Mouse (Mus musculus) c-Kit-positive CD71-positive TER-119-positive erythroid progenitor cells, embryonic 14.5 days (primary cell): ENCODE measurements around the gene Gstp3.

Experiments
- DNase-seq: peaks from one replicate; pipeline ENCODE4 v3.0.0-alpha.2; 2013; ENCODE audit warnings: low spot score

Gstp3 gene

DNA sequence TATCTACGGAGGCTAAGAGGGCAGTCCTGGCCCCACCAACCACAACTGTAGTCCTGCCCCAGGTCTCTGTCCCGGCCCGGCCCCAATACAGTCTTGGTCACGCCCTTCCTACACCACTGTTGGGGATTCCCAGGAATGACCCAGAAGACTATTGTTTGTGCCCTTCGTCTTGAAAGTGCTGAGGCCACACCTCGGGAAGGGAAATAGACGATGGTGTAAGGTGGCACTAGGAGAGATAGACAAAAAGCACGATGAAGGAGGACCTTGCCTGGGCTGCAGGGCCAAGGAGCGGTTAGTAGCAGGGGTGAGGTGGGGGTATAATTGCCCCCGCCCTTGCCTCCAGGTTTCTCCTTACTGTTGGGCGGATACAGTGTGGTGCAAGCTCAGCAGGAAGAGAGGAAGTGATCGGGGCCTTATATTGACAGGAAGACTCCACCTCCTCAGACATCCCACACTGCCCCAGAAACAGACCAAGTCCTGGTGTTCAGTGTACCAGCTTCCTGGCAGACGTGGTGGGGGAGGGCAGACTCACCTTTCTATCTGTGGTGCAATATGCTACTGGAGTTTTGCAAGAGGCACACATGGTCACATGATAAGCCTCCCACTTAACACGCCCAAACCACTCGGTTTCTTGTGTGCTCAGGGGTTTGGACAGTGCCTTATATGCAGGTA is at the start of gene Gstp3:
TSS of gene Gstp3 (minus strand) at position 501 of the 672 bp plus-strand sequence.
- DNase-seq = peak; percentile 68

DNA sequence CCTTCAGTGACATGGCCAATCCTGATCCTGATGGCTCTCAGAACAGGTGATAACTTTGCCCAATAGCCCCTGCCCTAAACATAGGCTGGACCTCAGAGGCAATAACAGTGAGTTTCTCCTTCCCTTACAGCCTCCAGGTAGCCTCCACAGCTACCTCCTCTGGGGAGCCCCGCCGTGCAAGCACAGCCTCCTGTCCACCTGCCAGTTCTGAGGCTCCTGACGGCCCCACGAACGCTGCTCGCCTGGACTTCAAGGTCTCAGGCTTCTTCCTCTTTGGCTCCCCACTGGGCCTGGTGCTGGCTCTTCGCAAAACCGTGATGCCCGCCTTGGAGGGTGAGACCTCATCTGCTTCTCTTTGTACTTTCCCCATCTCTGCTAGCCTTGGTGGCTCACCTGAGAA is 49.2 kb upstream of the Gstp3 start:
- no peak for DNase-seq

DNA sequence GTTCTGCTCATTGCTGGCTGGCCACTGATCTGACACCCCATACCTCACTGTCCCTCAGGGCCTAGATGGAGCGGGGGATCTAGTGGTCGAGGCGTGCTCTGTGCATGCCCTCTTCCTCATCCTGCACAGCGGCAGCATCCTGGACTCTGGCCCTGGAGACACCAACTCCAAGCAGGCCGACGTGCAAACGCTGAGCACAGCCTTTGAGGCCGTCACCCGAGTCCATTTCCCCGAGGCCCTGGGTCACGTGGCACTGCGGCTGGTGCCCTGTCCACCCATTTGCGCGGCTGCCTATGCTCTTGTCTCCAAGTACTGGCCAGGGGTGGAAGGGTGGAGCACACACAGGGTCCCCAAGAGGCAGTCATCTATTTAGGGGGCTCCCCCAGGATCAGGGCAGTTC is 47.3 kb upstream of the Gstp3 start:
- DNase-seq = no peak

DNA sequence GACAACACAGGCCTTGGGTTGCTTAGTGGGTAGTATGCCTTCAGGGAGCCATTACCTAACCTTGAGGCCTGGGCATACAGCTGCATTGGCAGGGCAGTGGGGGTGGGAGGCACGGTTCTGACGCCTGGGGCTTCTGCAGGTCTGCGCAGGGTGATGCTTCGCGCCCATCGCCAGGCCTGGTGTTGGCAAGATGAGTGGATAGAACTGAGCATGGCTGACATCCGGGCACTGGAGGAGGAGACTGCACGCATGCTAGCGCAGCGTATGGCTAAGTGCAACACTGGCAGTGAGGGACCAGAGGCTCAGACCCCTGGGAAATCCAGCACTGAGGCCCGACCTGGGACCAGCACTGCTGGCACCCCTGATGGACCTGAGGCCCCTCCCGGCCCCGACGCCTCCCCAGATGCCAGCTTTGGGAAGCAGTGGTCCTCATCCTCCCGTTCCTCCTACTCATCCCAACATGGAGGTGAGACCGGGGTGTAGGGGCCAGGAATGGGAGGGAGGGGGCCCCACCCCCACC is 45.4 kb upstream of the Gstp3 start:
- no peak for DNase-seq

DNA sequence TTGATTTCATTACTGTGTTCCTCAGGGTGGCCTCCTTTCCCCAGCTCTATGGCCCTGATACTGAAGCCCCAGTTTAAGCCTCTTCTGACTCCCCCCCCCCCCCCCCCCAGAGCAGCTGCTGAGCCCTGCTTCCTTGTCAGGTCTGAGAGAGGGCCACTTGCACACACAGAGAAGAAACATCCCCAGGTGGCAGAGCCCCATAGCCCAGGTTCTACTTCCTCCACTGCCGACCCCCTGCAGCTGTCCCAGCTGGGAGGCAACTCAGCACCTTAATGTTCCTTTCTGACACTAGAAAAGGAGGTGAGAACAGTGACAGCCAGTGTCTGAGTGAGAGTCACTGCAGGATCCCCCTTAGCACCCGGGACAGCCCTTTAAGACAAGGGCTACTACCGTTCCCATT is 44.4 kb upstream of the Gstp3 start:
- DNase-seq = no peak

DNA sequence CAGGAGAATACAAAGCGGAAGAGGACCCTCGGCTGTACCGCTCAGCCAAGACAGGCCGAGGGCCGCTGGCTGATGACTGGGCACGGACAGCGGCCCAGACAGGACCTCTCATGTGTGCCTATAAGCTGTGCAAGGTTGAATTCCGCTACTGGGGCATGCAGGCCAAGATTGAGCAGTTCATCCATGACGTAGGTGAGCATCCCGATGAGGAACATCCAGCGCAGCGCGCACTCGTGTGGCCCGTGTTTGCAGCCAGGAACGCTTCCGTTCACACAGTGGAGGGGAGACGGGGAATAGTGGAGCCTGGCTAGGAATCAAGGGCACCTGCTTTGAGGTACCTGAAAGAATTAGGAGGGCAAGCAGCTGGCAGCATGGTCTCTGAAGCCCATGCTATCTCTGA is 43.9 kb upstream of the Gstp3 start:
- DNase-seq = no peak

DNA sequence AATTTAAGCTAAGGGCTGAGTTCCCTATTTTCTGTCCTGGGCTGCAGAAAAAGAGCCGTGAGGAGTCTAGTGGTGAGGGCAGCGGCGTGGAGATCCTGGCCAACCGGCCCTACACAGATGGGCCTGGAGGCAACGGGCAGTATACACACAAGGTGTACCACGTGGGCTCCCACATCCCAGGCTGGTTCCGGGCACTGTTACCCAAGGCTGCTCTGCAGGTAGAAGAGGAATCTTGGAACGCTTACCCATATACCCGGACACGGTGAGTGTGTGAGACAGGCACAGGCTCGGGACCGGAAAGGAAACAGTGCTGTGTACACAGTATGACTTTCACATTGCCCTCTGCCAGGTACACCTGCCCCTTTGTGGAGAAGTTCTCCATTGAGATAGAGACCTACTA is 43.3 kb upstream of the Gstp3 start:
- DNase-seq = no peak

DNA sequence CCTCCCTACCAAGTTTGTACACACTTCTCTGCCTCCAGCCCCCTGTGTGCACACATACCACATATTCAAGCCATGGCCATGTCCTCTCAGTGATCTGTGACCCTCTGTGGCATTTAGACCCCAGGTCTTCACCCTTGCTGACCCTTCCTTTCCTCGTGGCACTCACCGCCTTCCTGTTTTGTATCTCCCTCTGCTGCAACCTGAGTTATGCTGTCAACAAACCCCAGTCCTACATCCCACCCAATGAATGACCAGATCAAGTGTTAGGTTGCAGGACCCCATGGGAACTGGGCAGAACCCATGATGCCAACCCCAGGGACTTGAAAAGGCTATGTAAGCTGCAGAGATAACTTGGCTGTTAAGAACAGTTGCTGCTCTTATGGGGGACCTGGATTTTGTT is 42.7 kb upstream of the Gstp3 start:
- no peak for DNase-seq

DNA sequence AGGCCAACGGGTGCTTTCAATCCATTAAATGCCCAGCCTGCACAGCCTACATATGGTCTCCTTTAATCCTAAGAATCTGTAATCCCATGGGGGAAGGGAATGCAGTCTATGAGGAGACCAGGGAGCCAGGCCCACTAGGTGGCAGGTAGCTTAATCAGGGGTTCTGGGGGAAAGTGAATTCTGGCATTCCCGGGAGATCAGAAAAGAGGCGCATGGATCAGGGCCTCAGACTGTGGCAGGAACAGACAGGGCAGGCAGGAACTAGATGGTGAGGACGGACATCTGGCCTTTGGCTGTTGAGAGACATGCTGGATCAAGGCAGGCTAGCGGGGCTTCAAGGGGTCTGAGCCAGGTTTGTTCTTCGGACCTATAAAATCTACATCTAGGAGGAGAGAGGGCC is 42.1 kb upstream of the Gstp3 start:
- DNase-seq = no peak

DNA sequence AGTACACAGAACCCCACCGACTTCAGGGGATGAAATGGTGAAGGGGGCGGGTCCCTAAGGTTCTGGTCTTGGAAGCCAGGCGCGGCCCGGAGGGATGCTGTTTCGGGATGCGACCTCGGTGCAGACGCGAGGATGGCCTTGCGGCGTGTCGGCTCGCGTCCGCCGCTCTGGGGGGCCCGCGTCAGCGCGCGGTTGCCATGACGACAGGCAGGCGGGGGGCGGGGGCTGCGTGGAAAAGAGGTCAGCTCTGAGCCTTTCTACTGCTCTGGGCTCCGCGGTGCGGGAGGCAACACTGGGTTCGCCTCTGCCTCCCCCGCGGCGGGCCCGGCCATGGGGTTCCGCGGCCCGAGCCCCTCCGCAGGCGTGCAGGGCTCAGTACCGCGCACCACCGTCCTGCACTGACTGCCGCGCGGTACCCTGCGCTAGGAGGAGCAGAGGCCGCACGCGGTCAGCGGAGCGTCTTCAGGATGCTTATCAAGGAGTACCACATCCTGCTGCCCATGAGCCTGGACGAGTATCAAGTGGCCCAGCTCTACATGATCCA is 41.4 kb upstream of the Gstp3 start:
- no peak for DNase-seq

DNA sequence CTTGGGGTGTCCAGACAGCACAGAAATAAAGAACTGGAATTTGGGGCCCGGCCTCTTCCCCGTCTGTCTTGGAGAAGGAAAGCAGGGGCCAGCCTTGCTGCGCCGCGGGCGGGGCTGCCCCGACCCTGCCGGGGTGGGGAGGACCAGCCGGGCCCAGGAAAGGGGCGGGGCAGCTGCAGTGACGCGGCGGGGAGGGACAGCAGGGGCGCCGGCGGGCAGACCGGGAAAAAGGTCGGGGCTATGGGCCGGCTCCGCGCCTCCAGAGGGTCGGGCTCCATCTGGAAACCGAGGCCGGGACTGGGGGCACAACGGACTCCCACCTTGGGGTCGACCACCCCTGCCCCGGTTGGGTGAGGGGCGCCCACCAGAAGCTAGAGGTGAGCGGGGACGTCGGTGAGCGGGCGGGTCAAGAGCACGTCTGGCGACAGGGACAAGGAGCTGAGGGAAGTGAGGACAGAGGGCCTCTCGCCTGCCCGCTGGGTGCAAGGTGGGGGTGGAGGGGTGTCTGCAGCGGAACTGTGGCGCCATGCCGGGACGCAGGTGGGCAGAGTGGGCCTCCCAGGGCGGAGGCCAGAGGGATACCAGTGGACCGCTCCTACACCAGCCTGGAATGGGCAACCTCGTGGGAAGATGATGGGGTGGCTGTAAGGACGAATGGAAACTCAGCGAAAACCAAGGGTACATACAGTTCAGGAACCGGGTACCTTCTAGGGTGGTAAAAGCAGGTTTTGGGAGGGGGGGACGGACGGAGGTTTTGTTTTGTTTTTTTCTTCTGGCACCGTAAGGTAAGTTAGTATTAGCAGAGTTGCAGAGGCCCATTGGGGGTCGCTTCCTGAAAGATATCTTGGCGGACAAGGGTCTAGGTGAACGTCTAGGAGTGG is 40.7 kb upstream of the Gstp3 start, which contains the start of gene Pitpnm1:
TSS of gene Pitpnm1 (plus strand) at position 162 of the 881 bp plus-strand sequence.
- DNase-seq = no peak

DNA sequence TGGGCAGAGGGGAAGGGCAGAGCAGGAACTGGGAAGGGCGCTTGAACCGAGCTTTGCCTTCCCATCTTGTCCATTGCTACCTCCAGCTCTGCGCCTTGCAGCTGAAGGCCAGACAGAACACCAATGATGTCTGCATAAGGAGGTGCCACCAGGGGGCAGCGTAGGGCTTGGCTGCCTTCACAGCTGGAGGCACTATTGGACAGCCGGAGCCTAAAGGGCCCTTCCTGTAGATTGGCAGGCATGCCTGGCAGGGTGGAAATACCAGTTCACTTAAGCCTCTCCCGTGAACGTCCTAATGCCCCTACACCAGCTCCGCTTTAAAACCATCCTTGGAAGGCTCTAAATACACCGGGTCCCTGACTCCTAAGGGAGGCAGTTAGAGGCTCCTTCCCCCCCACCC is 39.7 kb upstream of the Gstp3 start:
- peak; percentile 95 for DNase-seq

DNA sequence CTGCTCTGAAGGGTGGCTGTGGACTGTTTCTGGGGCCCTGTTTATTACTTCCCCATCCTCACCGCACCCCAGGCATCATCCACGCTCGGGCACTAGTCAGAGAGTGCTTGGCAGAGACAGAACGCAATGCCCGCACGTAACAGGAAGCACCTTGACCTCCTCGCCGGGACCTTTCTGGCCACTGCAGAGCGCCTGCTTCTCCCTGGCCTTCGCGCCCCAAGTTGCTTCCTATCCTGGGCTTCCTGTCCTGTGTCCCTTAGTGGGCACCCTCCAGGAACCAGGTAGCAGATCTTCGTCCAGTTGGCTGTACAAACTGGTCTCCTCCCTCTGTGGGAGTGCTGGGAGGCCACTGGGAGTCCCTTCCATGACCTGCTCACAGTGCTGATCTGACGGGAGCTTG is 39.1 kb upstream of the Gstp3 start:
- DNase-seq = no peak

DNA sequence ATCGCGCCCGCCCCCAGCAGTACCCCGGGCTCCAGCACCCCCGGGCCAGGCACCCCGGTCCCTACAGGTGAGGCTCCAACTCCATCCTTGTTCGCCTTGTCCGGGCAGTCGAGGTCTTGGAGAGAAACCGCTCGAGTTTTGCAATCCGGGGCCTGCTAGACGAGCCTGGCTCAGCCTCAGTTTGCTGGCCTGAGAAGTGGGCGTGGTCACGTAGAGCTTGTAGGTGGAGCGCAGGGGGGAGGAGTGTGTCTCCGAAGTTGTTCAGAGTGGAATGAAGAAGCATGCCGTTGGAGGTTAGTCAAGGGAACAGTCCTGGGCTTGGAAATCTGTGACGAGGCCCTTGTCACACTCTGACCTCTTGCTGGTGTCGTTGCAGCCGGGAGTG is 38.1 kb upstream of the Gstp3 start:
- DNase-seq = peak; percentile 88

DNA sequence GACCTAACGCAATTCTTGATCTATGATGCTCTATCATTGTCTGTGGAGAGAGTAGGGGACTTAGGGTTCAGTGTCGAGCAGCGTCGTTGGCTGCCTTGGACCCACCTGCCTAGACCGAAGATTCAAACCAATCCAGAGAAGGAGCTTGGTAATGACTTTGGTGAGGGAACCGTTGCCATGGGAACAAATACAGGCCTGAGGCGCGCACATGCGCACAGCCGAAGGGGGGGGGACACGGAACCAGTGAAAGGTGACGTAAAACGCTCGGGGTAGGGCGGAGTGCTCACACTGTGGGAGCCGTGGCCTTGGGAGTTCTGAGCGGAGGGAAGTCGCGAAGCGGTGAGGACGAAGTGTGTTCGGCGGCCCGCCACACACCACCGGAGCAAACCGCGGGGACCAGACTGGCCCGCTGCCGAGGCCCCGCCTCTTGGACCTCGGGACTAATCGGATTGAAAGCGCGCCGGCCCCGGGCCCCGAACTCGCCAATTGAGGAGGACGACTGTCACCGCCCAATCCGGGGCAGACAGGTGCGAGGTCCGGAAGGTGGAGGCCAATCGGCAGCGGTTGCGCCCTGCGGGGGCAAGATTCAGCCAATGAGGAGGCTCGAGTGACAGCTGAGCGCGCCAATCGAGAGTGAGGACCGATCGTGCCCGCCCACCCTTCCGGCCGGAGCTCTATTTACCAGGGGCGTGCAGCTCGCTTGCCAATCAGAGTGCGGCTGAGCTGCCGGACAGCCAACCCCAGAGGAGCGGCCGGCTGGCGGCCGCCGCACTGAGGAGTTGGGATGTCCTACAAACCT is 37.5 kb upstream of the Gstp3 start, which contains the start of gene Cdk2ap2:
TSS of gene Cdk2ap2 (plus strand) at position 541 of the 799 bp plus-strand sequence.
- DNase-seq = peak; percentile 98

DNA sequence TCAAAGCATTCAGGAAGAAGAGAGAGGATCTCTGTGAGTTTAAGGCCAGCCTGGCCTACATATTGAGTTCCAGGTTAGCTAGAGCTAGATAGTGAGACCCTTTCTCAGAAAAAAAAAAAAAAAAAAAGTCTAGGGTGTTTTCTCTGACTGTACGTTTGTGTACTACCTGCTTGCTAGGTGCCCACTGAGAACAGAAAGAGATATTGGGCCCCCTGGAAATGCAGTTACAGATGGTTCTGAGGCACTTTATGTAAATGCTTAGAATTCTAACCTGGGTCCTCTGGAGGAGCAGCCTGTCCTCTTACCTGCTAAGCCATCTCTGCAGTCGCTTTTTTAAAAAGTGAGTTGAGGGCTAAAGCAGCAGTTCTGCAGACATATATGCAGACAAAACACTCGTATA is 36.4 kb upstream of the Gstp3 start:
- DNase-seq = no peak

DNA sequence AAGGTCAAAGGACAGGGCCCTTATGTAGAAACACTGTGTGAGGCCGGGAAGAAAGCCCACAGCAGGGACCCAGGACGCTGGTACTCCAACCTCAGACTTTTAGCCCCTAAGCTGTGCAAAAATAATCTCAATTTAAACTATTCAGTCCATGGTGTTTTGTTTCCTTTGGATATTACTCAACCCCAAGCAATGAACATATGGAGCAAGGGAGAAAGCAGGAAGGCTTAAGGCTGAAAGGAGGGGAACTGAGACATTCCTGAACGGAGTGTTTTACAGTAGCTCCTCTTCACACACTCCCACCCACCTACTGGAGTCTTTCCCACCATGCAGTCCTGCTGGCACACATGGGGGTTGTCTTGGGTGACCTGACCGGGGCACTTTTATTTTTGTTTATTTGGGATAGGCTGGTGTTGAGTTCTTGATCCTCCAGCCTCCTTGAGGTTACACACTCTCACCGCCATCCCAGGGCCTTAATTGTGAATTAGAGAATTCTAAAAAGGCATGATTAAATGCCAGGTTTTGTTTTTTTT is 35.5 kb upstream of the Gstp3 start:
- no peak for DNase-seq

DNA sequence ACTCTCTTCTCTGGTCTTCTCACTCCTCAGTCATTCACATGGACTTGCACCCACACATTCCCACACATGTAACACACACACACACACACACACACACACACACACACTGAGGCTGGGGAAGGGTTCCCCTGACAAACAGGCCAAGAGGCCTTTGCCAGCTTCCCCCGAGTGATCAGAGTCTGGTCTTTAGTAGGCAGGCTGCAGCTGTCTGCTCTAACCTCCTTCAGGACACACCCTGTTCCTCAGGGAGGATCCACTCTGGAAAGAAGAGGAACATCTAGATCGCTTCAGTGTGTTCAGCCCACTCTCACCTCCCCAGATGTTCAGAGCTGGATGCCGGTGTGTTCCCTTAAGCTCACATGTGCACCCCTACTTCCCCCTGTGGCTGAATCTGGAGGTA is 35.0 kb upstream of the Gstp3 start:
- no peak for DNase-seq

DNA sequence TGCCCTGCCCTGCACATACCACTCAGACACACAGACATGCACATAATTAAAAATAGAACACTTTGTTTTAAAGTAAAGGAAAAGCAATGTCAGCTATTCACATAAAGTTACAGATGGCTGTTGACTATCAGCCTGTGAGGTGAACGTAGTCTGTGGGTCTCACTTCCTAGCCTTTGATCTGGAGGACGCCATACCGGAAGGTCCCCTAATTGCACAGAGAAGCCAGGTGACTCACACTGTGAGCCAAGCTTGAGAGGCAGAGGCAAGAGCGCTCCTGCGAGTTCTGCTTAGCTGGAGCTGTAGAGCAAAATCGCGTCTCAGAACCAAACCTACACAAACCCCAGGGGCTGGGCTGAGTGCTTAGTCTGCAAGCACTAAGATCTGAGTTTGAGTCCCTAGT is 34.4 kb upstream of the Gstp3 start:
- DNase-seq = no peak

DNA sequence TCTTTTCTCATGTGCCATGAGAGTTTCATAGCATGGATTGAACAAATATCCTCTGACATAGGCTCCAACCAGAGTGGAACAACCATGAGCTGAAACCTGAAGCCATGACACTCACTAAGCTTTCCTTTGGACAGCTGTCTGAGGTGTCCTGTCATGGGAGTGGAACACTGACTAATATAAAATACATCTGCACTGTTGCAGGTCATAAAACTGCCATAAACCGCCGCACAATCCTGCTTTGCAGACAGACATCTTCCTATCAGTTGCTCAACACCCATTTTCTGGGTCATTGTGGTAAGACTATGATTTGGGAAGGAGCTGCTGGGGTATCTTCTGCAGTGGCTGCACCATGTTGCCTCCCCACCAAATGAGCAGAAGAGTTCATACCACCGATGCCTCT is 33.4 kb upstream of the Gstp3 start:
- no peak for DNase-seq

DNA sequence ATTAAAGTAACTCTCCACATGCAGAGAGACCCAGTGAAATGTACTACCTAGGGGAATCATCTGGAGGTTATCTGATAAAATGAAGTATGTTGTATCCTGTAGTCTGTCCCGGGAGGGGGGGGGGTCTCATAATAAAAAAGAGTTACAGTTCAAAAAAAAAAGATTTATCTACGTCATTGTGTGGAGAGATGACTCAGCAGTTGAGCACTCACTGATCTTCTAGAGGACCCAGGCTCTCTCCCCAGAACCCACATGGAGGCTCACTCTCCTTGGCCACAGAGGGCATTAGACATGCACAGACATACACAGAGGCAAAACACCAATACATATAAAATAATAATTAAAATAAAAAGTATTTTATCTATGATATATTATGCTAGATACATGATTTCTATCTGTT is 32.0 kb upstream of the Gstp3 start:
- DNase-seq = no peak

DNA sequence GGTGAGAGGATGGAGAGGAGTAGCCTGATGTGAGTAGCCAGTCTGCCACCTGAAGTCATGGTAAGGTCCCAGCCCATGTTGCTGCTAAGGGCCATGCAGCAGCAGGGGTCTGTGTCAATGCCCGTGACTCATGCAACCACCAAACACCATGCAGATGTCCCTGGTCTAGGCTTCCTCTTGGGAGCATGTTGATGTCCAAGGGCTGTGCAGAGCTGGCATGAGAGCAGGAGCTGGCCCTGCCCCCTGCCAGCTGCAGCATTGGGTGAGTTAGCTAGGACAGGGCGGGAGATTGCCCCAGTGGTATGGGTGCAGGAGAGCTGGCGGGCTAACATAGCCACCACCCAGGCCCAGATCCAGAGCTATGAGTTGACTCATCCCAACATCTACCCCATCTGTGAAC is 31.1 kb upstream of the Gstp3 start:
- no peak for DNase-seq
